Mouse (Mus musculus) MEL (cell line): ENCODE data around the gene Exosc8. TPM values are rescaled to one million over a fixed set of nuclear protein-coding genes. Genes with fewer than 3 reads are reported as not detected.
"Not testable (repeated sequence)": the region's sequence is repeated elsewhere in the genome, so short reads cannot be mapped to it uniquely, and the experiment has no call there.

Experiments used
- DNase-seq: peaks from one replicate; pipeline ENCODE4 v3.0.0; 2011; ENCODE audit warnings: low read depth, low spot score
- H3K27ac ChIP-seq: 2 replicates; pipeline ENCODE4 v1.5.1; 2012; ENCODE audit warnings: low read depth, mild to moderate bottlenecking, control low read depth, low read length, moderate library complexity; ENCODE audit not compliant: control insufficient read depth
- H3K27me3 ChIP-seq, 2 experiments: fragments of 150-350 bp in 1 of 2; sonication (generic) in 1 of 2; 2 replicates each; pipeline ENCODE4 v1.6.1; 2012; ENCODE audit warnings: low read length in 2 of 2, mild to moderate bottlenecking in 2 of 2, improper control_type of control experiment in 1 of 2, moderate library complexity in 1 of 2; ENCODE audit not compliant: insufficient read depth in 2 of 2, control insufficient read depth in 1 of 2
- H3K36me3 ChIP-seq, 2 experiments: 2 replicates each; pipeline ENCODE4 v1.6.1; 2012 to 2014; ENCODE audit warnings: low read length in 2 of 2, improper control_type of control experiment in 1 of 2, inconsistent platforms in 1 of 2, mild to moderate bottlenecking in 1 of 2; ENCODE audit not compliant: insufficient read depth in 2 of 2, control insufficient read depth in 1 of 2
- H3K4me1 ChIP-seq, 2 experiments: fragments of 150-350 bp in 1 of 2; sonication (generic) in 1 of 2; 2 replicates each; pipeline ENCODE4 v1.6.1; 2012; ENCODE audit warnings: low read length in 2 of 2, improper control_type of control experiment in 1 of 2, mild to moderate bottlenecking in 1 of 2; ENCODE audit not compliant: insufficient read depth in 2 of 2, control insufficient read depth in 1 of 2
- H3K4me3 ChIP-seq, 2 experiments: fragments of 150-350 bp in 1 of 2; sonication (generic) in 1 of 2; 2 replicates each; pipeline ENCODE4 v1.5.1; 2012; ENCODE audit warnings: low read depth in 2 of 2, low read length in 2 of 2, mild to moderate bottlenecking in 2 of 2, moderate library complexity in 2 of 2, control low read depth in 1 of 2, improper control_type of control experiment in 1 of 2; ENCODE audit not compliant: control insufficient read depth in 1 of 2, insufficient read depth in 1 of 2
- H3K79me2 ChIP-seq: 2 replicates; pipeline ENCODE4 v1.6.1; 2012; ENCODE audit warnings: mild to moderate bottlenecking, low read length, moderate library complexity; ENCODE audit not compliant: control insufficient read depth, poor library complexity, insufficient read depth
- H3K9ac ChIP-seq: 2 replicates; pipeline ENCODE4 v1.6.1; 2012; ENCODE audit warnings: low read depth, mild to moderate bottlenecking, control low read depth, low read length, moderate library complexity; ENCODE audit not compliant: control insufficient read depth, poor library complexity, severe bottlenecking
- H3K9me3 ChIP-seq: fragments of 150-350 bp; sonication (generic); replicated peaks from 2 replicates; pipeline ENCODE4 v1.6.1; 2012; ENCODE audit warnings: mild to moderate bottlenecking, low read length, improper control_type of control experiment, moderate library complexity; ENCODE audit not compliant: insufficient read depth
- BHLHE40 ChIP-seq: IDR thresholded peaks from 2 replicates; pipeline ENCODE4 v1.6.1; 2012; ENCODE audit warnings: low read depth, mild to moderate bottlenecking, inconsistent platforms, low read length, improper control_type of control experiment, borderline replicate concordance
- CTCF ChIP-seq, 3 experiments: IDR thresholded peaks in 2 of 3; conservative IDR thresholded peaks in 1 of 3; 2 replicates each; pipeline ENCODE4 v1.5.1; 2011 to 2012; ENCODE audit warnings: low read length in 3 of 3, low read depth in 2 of 3, mild to moderate bottlenecking in 2 of 3, improper control_type of control experiment in 1 of 3, inconsistent platforms in 1 of 3, mixed read lengths in 1 of 3, moderate library complexity in 1 of 3; ENCODE audit not compliant: control insufficient read depth in 1 of 3, insufficient read depth in 1 of 3, poor library complexity in 1 of 3, severe bottlenecking in 1 of 3
- ELF1 ChIP-seq: IDR thresholded peaks from 2 replicates; pipeline ENCODE4 v1.6.1; 2014; ENCODE audit warnings: low read depth, mild to moderate bottlenecking, inconsistent platforms, low read length, improper control_type of control experiment, moderate library complexity
- EP300 ChIP-seq, 2 experiments: IDR thresholded peaks; 2 replicates each; pipeline ENCODE4 v1.6.1; 2011; ENCODE audit warnings: improper control_type of control experiment in 2 of 2, low read length in 2 of 2, low read depth in 1 of 2, mild to moderate bottlenecking in 1 of 2
- GATA1 ChIP-seq: IDR thresholded peaks from 2 replicates; pipeline ENCODE4 v1.6.1; 2011; ENCODE audit warnings: low read depth, low read length, improper control_type of control experiment
- JUND ChIP-seq: IDR thresholded peaks from 2 replicates; pipeline ENCODE4 v1.6.1; 2011; ENCODE audit warnings: low read depth, mild to moderate bottlenecking, improper control_type of control experiment, low read length
- MAFK ChIP-seq: IDR thresholded peaks from 2 replicates; pipeline ENCODE4 v1.6.1; 2011; ENCODE audit warnings: low read depth, mild to moderate bottlenecking, low read length, improper control_type of control experiment, borderline replicate concordance
- MYC ChIP-seq: IDR thresholded peaks from 2 replicates; pipeline ENCODE4 v1.6.1; 2011; ENCODE audit warnings: low read depth, mild to moderate bottlenecking, low read length, improper control_type of control experiment, moderate library complexity
- NRF1 ChIP-seq: IDR thresholded peaks from 2 replicates; pipeline ENCODE4 v1.6.1; 2014; ENCODE audit warnings: low read depth, mild to moderate bottlenecking, inconsistent platforms, low read length, improper control_type of control experiment, moderate library complexity; ENCODE audit not compliant: poor library complexity, insufficient read depth, severe bottlenecking
- SIN3A ChIP-seq: IDR thresholded peaks from 2 replicates; pipeline ENCODE4 v1.6.1; 2012; ENCODE audit warnings: low read length, improper control_type of control experiment, inconsistent platforms
- SMC3 ChIP-seq: IDR thresholded peaks from 2 replicates; pipeline ENCODE4 v1.6.1; 2011; ENCODE audit warnings: low read depth, low read length, improper control_type of control experiment
- TCF12 ChIP-seq: IDR thresholded peaks from 2 replicates; pipeline ENCODE4 v1.6.1; 2014; ENCODE audit warnings: low read depth, mild to moderate bottlenecking, inconsistent platforms, low read length, improper control_type of control experiment, moderate library complexity
- ZC3H11A ChIP-seq: IDR thresholded peaks from 2 replicates; pipeline ENCODE4 v1.6.1; 2012; ENCODE audit warnings: low read depth, mild to moderate bottlenecking, inconsistent platforms, low read length, improper control_type of control experiment
- ZKSCAN1 ChIP-seq: IDR thresholded peaks from 2 replicates; pipeline ENCODE4 v1.6.1; 2012; ENCODE audit warnings: low read depth, mild to moderate bottlenecking, inconsistent platforms, low read length, improper control_type of control experiment, moderate library complexity
- ZNF384 ChIP-seq: IDR thresholded peaks from 2 replicates; pipeline ENCODE4 v1.6.1; 2012; ENCODE audit warnings: low read depth, mild to moderate bottlenecking, inconsistent platforms, low read length, improper control_type of control experiment
- polyA plus RNA-seq, 2 experiments: library from polyadenylated mRNA; stranded (reverse) in 1 of 2; unstranded in 1 of 2; fragments of >175 nt in 1 of 2; fragments of >200 nt in 1 of 2; gene quantifications; 2 replicates each; pipeline versions ENCODE4 v1.2.1 to v1.2.4; 2012; ENCODE audit warnings: low replicate concordance in 2 of 2, low read depth in 1 of 2; ENCODE audit not compliant: insufficient read length in 2 of 2, insufficient read depth in 1 of 2, missing spikeins in 1 of 2
- total RNA-seq: library from RNA; depleted of rRNA; stranded (reverse); fragments of 300-350 nt; gene quantifications from 2 replicates; pipeline ENCODE4 v1.2.3, GENCODE M21; 2012

The Exosc8 gene
- total and polyA plus RNA-seq, 3 experiments, result 231 to 361 TPM; not detected in 1

DNA sequence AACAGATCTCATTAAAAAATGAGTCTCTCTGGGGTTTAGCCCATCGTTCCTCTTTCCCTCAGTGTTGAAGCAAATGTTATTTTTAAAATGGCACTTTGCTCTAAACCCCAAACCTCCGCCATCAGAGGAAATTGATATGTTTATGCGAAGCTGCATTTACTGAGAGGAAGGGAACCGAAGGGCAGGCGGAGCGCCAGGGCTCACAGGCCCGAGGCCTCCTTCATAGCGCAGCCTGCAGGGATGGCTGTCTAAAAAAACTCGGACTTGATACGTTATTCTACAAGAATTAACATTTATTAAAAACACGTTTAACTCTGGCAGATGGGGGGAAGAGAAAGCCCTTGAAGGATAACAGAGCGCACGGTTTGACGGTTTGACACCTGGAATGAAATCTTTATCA, 30.8 kb upstream of the Exosc8 start:
- Histone ChIP-seq H3K4me3 (no peak overlapping the region), H3K27ac (no peak overlapping the region), H3K27me3 (no peaks in the 10 kb centered on the region), H3K9me3 (no peaks in the 10 kb centered on the region), H3K36me3 (peaks cover 0 to 4% of the 10 kb centered on the region in 2 experiments; a peak in 2 of 4 replicates), H3K4me1 (peaks cover 4 to 8% of the 10 kb centered on the region in 2 experiments), H3K9ac (no peak overlapping the region), H3K79me2 (no peaks in the 10 kb centered on the region)
- DNase-seq, result no peak
- TF ChIP-seq BHLHE40 (no peak), ZNF384 (peak; percentile 26; the same call in 1 of the 2 replicates)

DNA sequence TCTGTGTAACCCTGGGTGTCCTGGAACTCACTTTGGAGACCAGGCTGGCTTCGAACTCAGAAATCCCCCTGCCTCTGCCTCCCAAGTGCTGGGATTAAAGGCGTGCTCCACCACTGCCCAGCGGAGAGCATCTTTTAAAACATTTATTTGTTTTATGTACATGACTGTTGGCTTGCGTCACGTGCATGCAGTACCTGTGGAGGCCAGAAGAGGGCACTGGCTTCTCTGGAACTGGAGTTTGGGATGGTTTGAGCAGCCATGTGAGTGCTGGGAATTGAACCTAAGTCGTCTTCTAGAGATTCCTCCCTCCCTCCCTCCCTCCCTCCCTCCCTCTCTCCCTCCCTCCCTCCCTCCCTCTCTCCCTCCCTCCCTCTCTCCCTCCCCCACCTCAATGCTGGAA, 30.3 kb upstream of the Exosc8 start:
- DNase-seq, result peak; percentile 37
- not testable (repeated sequence) for H3K4me3 ChIP-seq, H3K27ac ChIP-seq, H3K9ac ChIP-seq
- peak; percentile 42 to 49 (median 44); a peak in 5 of 6 replicates for TF ChIP-seq CTCF (IDR thresholded peaks at IDR 0.05 in 2 of 3, conservative IDR thresholded peaks at IDR 0.05 in 1 of 3; ENCODE audit: control insufficient read depth in 1 of 3, insufficient read depth in 1 of 3, low read depth in 2 of 3, low read length in 3 of 3, poor library complexity in 1 of 3, severe bottlenecking in 1 of 3)
- TF ChIP-seq, all 39 proteins: peak for 1; not testable (repeated sequence) for 38
- H3K79me2 ChIP-seq, H3K4me1 ChIP-seq, H3K36me3 ChIP-seq, H3K27me3 ChIP-seq, H3K9me3 ChIP-seq: not testable (repeated sequence)

DNA sequence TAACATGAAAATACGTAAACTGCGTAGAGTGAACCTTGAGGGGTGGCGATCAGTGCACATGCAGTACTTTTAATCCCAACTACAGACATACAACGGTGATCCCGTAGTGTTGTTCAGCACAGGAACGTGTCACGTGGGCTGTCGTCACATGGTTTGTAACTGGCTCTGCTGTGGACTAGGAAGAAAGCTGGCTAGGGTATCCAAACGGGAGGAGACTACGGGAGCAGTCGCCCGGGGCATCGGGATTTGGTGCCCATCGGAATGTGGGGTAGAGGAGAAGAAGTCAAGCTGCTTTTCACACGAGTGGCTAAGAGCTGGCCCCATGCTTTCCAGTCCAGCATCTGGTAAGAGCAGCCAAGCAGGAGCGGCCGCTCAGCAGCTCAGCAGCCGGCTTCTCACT, 29.2 kb upstream of the Exosc8 start:
- H3K4me3 ChIP-seq, result no peak overlapping the region
- H3K4me1 ChIP-seq, result peaks cover 4 to 8% of the 10 kb centered on the region in 2 experiments
- TF ChIP-seq BHLHE40 (no peak), ZKSCAN1 (no peak), MYC (no peak), GATA1 (no peak), NRF1 (no peak), SMC3 (no peak), ZC3H11A (no peak), TCF12 (no peak), SIN3A (no peak), MAFK (no peak), JUND (no peak), ELF1 (no peak), EP300 (IDR thresholded peaks at IDR 0.05; ENCODE audit: low read depth in 1 of 2, low read length in 2 of 2) (no peak)
- no peaks in the 10 kb centered on the region for H3K79me2 ChIP-seq
- DNase-seq, result no peak
- no peak overlapping the region for H3K27ac ChIP-seq
- no peak overlapping the region for H3K9ac ChIP-seq
- H3K9me3 ChIP-seq, result no peaks in the 10 kb centered on the region
- H3K36me3 ChIP-seq, result peaks cover 0 to 4% of the 10 kb centered on the region in 2 experiments; a peak in 2 of 4 replicates
- no peaks in the 10 kb centered on the region for H3K27me3 ChIP-seq
